Mouse (Mus musculus): ENCODE results near the gene Fam189a2.

- no peak for TF ChIP-seq GATA1 (IDR thresholded peaks at IDR 0.05; ENCODE audit: low read length)
- TF ChIP-seq TAL1 (IDR thresholded peaks at IDR 0.05; ENCODE audit: low read length): no peak
These were observed 71.9 kb downstream of the Fam189a2 start for GRCm38 (mm10) chr19:23958925-23959324.
